7 mouse cellular contexts compared by ENCODE assay signal in the genomic region with DNA sequence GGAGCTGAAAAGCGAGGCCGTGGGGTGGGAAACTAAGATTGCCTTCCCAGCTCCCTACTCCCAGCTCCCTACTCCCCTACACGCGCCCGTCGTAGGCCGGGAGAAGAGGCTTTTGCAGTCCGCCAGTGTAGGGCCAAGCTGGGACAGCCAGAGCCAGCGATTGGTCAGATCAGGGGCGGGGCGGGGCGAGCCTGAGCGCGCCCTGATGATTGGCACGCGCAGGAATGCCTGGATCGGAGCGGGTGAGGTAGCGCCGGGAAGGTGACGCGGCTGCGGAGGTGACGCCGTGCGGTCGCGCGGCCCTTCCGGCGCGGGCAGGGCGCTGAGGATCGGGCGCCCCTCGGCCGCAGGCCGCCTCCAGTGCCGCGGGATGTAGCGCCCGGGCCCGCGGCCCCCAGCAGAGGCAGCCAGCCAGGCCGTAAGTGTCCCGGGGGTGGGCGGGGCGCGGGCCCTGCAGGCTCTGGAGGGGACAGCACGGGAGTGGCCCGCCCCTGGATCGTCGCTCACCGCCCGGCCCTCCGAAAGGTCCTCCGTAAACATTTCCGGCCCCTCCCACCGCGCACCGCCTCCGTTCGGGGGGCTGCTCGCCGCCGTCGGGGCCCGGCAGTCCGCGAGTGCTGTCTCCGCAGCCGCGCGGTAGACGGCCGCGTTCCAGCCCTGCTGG. TPM values are rescaled to one million over a fixed set of nuclear protein-coding genes. Genes with fewer than 3 reads are reported as not detected.
DNase-seq lines count a peak whose midpoint lies in the region; ATAC-seq and TF ChIP-seq lines count a peak whose summit lies in the region.

A gene (plus strand): TSS at position 211 of the 664 bp plus-strand sequence.

- intact Hi-C loops in left cerebral cortex, postnatal 4 days (cut with DNase I) = no loop called here

- DNase-seq in adrenal gland, postnatal 10 days = peak; percentile 99
- peak; percentile 99 for DNase-seq in embryonic facial prominence, embryonic 10.5 days (ENCODE audit: low spot score)
- no peak for DNase-seq in gonadal fat pad, adult 2 months (ENCODE audit: low read depth)
- peak; percentile 98 for DNase-seq in left cerebral cortex, postnatal 4 days

- peaks cover 33% of the 10 kb centered on the region for H3K36me3 ChIP-seq in embryonic facial prominence, embryonic 10.5 days (replicated peaks)
- H3K36me3 ChIP-seq in intestine, postnatal 0 days (ENCODE audit: control insufficient read depth, insufficient read depth) = peaks cover 9% of the 10 kb centered on the region
- peaks cover 11% of the 10 kb centered on the region; the same call in 1 of the 2 replicates for H3K36me3 ChIP-seq in midbrain, embryonic 12.5 days
- H3K36me3 ChIP-seq in small intestine, adult 2 months (ENCODE audit: control insufficient read depth, insufficient read depth, low read length) = no peaks in the 10 kb centered on the region

- H3K27ac ChIP-seq in embryonic facial prominence, embryonic 10.5 days (replicated peaks) = peak within 1 kb of the TSS; percentile 97
- H3K27ac ChIP-seq in intestine, postnatal 0 days (ENCODE audit: low read depth, low read length) = peak within 1 kb of the TSS; percentile 92
- H3K27ac ChIP-seq in midbrain, embryonic 12.5 days (replicated peaks) = peak within 1 kb of the TSS; percentile 92
- peak within 1 kb of the TSS; percentile 71 for H3K27ac ChIP-seq in small intestine, adult 2 months (ENCODE audit: insufficient read depth, low read depth, low read length)

- H3K4me1 ChIP-seq in embryonic facial prominence, embryonic 10.5 days = peaks cover 53% of the 10 kb centered on the region
- H3K4me1 ChIP-seq in intestine, postnatal 0 days (replicated peaks; ENCODE audit: control insufficient read depth, insufficient read depth, low read length) = peaks cover 16% of the 10 kb centered on the region
- H3K4me1 ChIP-seq in midbrain, embryonic 12.5 days = peaks cover 42% of the 10 kb centered on the region
- peaks cover 18% of the 10 kb centered on the region; the same call in 1 of the 2 replicates for H3K4me1 ChIP-seq in small intestine, adult 2 months (ENCODE audit: control insufficient read depth, insufficient read depth, insufficient read length, low read length)

- no peak for TF ChIP-seq CTCF in intestine, postnatal 0 days (IDR thresholded peaks at IDR 0.05; ENCODE audit: low read depth)
- no peak for TF ChIP-seq CTCF in small intestine, adult 2 months (IDR thresholded peaks at IDR 0.05; ENCODE audit: extremely low read depth, insufficient read length, insufficient replicate concordance, low read depth, low read length)

- under 1% methylated on average over 76 of the region's 77 CpGs for WGBS in embryonic facial prominence, embryonic 10.5 days
- under 1% methylated on average over 54 of the region's 77 CpGs for whole genome bisulfite sequencing in intestine, postnatal 0 days
- under 1% methylated on average over 71 of the region's 77 CpGs for WGBS in midbrain, embryonic 12.5 days
- WGBS in small intestine, adult 2 months = under 1% methylated on average over 70 of the region's 77 CpGs

- peak within 1 kb of the TSS; percentile 91 for H3K4me3 ChIP-seq in embryonic facial prominence, embryonic 10.5 days
- H3K4me3 ChIP-seq in intestine, postnatal 0 days (ENCODE audit: low read depth, low read length) = peak within 1 kb of the TSS; percentile 89
- peak within 1 kb of the TSS; percentile 92 for H3K4me3 ChIP-seq in midbrain, embryonic 12.5 days
- peak within 1 kb of the TSS; percentile 97 for H3K4me3 ChIP-seq in small intestine, adult 2 months (ENCODE audit: low read depth, low read length)

- H3K27me3 ChIP-seq in embryonic facial prominence, embryonic 10.5 days (replicated peaks; ENCODE audit: low read depth, poor library complexity, severe bottlenecking) = no peaks in the 10 kb centered on the region
- H3K27me3 ChIP-seq in intestine, postnatal 0 days (replicated peaks; ENCODE audit: control insufficient read depth, insufficient read depth, low read length) = no peaks in the 10 kb centered on the region
- no peaks in the 10 kb centered on the region for H3K27me3 ChIP-seq in midbrain, embryonic 12.5 days
- H3K27me3 ChIP-seq in small intestine, adult 2 months (ENCODE audit: control insufficient read depth, insufficient read depth, low read length) = no peaks in the 10 kb centered on the region

- peak within 1 kb of the TSS; percentile 61 for H3K4me2 ChIP-seq in intestine, postnatal 0 days (replicated peaks; ENCODE audit: low read depth)
- peak within 1 kb of the TSS; percentile 72 for H3K4me2 ChIP-seq in midbrain, embryonic 12.5 days (replicated peaks)

- ATAC-seq in intestine, postnatal 0 days = peak; percentile 99
- peak; percentile 100 for ATAC-seq in midbrain, embryonic 12.5 days (ENCODE audit: low FRiP score, low read depth)

- no peaks in the 10 kb centered on the region for H3K9me3 ChIP-seq in embryonic facial prominence, embryonic 10.5 days
- no peaks in the 10 kb centered on the region for H3K9me3 ChIP-seq in intestine, postnatal 0 days (ENCODE audit: control insufficient read depth)
- H3K9me3 ChIP-seq in midbrain, embryonic 12.5 days = no peaks in the 10 kb centered on the region

- peak within 1 kb of the TSS; percentile 95 for H3K9ac ChIP-seq in intestine, postnatal 0 days (ENCODE audit: low read depth, low read length)
- H3K9ac ChIP-seq in midbrain, embryonic 12.5 days (replicated peaks) = peak within 1 kb of the TSS; percentile 87

- peak; percentile 76 for TF ChIP-seq POLR2A in small intestine, adult 2 months (IDR thresholded peaks at IDR 0.05; ENCODE audit: low read depth, low read length)

RNA-seq across cellular contexts. Expression of the gene that starts here (rescaled TPM):
- total RNA-seq in adrenal gland, postnatal 10 days (2021) = 100 to 1,000 TPM; 114 to 116 TPM
- 75.8 and 76.2 TPM in 2 replicates for polyA plus RNA-seq in embryonic facial prominence, embryonic 10.5 days (2016; fragmentation: Nextera tagmentation; extraction: Ambion mirVana)
- 144 and 149 TPM in 2 replicates for polyA plus RNA-seq in gonadal fat pad, adult 2 months (2012; rRNA removed)
- 77.3 and 81.4 TPM in 2 replicates for polyA plus RNA-seq in intestine, postnatal 0 days (2015; fragmentation: Nextera tagmentation; extraction: Ambion mirVana)
- 10 to 100 TPM; 55.4 to 57.5 TPM for total RNA-seq in left cerebral cortex, postnatal 4 days (2021)
- 68.5 and 72.1 TPM in 2 replicates for polyA plus RNA-seq in midbrain, embryonic 12.5 days (2016; fragmentation: Nextera tagmentation; extraction: Ambion mirVana)
- polyA plus RNA-seq in small intestine, adult 2 months (2012; rRNA removed) = 59.6 and 97.7 TPM in 2 replicates
